Mouse (Mus musculus): ENCODE results near the gene Otub1. TPM values are rescaled to one million over a fixed set of nuclear protein-coding genes. Genes with fewer than 3 reads are reported as not detected.

Otub1 gene
- total RNA-seq, 2 experiments from 2014 or later = 133 to 135 TPM

DNA sequence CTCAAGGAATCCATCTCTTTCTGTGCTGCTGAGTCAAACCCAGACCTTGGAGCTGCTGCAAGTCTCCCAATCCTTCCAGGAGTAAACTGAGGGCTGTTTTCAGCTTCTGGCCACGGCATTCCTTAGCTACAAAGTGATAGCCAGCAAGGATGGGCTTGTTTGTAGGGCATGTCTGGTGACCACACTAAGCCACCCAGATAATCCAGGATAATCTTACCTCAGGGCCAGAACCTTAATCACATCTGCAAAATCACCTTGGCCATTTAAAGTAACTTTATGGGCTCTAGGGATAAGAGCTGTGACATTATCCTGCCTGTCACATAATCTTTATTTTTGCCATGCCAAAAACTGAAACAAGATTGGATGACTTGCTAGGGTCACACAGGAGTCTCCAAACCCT, 6.1 kb upstream of the Otub1 start:
- no peak for DNase-seq (ENCODE audit: low spot score in 2 of 2)

DNA sequence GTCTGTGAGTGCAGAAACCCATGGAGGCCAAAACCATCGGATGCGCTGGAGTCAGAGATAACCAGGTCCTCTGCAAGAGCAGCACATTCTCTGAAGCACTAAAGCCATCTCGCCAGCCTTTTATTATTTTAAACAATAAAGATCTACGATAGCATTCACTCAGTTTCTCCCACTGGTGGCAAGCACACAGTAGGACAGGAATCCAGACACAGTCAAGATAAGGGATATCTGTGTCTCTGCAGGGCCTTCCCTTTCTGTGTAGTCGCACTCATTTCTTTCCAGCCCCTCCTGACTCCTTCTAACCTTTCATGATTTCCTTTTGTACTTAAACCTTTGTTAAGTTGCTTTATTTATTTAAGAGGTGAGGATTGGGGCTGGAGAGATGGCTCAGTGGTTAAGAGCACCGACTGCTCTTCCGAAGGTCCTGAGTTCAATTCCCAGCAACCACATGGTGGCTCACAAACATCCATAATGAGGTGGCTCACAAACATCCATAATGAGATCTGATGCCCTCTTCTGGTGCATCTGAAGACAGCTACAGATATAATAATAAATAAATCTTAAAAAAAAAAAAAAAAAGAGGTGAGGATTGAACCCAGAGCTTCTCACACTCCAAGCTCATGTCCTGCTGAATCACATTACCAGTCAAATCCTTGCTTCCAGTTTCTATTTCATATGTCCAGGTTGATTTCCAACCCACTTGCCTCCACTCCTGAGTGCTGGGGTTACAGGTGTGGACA, 4.0 kb upstream of the Otub1 start:
- DNase-seq (ENCODE audit: low spot score in 2 of 2) = no peak

DNA sequence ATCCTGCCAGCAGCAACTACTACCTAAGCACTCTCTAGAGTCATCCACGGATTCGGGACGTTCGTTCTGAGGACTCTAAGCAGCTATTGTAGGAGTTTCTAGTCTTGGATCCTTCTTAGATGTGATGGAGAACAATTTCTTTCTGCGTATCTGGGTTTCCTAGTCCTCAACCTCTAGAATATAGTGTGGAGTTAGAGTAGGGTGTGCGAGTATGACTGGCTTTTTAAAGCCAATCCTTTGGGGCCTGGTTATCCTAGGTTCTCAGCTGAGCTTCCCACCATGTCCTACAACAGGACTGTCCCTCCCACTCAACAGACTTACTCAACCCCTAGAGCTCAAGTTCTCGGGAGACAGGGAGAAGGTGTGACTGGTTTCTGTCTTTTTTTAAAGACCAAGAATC, 790 bp downstream of the Otub1 start:
- no peak for DNase-seq (ENCODE audit: low spot score in 2 of 2)

DNA sequence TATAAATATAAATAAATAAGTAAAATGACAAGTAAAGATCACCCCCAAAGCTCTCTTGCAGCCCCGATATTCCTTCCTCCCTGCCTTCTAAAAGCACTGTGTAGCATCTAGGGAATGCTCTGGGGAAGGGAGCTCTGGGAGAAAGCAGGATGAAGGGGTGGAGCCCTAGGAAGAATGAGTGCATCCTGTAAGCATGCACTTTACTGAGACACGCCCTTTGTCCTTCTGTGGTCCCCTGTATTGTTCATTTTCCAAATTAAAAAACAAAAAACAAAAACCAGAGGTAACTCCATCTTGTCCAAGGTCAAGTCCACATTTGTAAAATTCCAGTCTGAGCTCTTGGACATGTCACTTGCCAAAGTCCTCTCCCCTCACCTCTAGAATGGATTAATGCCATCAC, 1.2 kb downstream of the Otub1 start:
- no peak for DNase-seq (ENCODE audit: low spot score in 2 of 2)

DNA sequence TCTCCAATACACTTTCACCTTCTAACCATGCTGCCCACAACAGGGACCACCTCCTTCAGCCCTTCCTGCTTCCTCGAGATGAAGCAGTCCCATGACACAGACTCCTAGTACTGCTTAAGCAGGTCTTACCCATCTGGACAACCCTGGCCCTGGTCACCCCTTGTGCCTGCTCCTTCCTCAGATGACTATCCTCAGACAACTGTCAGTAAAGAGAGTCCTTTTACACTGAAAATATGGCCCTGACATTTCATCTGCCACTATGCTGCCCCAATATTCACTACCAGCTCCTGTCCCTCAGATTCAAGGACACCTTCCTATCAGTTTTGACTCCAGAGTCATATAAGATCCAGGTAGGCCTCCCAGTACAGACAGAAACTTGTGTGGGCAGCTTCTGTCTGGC, 5.7 kb downstream of the Otub1 start:
- DNase-seq (ENCODE audit: low spot score in 2 of 2) = no peak

DNA sequence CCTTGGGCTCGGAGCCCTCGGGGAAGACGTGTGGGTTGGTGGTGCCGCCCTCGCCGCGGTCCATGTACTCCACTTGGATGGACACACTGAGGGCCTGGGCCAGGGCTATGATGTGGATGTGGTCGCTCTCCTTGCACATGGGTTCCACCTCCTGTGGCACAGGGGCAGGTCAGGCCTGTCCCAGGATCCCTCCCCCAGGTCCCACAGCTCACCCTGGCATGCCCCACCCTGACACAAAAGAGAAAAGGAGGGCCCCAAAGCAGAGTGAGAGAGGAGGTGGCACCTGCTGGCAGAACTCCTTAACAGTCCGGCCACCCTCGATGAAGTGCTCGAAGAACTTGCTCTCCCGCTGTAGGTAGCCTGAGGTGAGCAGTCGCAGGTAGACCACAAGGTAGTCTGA, 7.0 kb downstream of the Otub1 start:
- DNase-seq (ENCODE audit: low spot score in 2 of 2) = no peak

DNA sequence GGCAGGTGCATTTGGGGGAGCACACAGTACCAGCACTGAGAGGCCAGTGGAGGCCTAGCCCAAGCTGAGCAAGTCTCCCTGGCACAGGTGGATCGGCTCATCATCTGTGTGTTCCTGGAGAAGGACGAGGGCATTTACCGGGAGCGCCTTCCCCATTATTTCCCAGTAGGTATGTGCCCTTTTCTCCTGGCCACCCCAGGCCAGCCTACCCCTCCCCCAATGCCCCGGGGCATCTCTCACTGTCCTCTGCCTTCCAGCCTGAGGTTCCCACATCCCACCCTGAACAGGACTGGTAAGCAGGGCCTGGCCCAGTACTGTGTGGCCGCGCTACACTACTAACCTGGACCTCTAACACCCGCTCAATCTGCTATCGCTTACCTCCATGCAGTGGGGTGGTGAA, 8.7 kb downstream of the Otub1 start:
- no peak for DNase-seq (ENCODE audit: low spot score in 2 of 2)

DNA sequence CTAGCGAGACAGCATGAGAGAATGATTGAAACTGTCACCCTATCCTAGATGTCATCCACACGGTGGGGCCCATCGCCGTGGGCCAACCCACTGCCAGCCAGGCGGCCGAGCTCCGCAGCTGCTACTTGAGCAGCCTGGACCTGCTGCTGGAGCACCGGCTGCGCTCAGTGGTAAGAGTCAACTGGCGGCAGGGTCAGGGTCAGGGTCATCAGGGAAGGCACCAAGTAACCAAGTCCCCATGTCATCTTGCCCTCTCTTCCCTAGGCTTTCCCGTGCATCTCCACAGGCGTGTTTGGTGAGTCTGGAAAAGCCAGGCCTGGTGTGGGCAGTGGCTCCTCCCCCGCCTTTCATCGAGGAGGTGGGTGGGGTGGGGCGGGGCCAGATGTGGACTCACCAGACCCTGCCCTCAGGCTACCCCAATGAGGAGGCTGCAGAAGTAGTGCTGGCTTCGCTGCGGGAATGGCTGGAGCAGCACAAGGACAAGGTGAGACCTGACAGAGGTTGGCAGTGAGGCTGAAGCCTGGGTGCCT, 9.3 kb downstream of the Otub1 start:
- DNase-seq (ENCODE audit: low spot score in 2 of 2) = no peak

DNA sequence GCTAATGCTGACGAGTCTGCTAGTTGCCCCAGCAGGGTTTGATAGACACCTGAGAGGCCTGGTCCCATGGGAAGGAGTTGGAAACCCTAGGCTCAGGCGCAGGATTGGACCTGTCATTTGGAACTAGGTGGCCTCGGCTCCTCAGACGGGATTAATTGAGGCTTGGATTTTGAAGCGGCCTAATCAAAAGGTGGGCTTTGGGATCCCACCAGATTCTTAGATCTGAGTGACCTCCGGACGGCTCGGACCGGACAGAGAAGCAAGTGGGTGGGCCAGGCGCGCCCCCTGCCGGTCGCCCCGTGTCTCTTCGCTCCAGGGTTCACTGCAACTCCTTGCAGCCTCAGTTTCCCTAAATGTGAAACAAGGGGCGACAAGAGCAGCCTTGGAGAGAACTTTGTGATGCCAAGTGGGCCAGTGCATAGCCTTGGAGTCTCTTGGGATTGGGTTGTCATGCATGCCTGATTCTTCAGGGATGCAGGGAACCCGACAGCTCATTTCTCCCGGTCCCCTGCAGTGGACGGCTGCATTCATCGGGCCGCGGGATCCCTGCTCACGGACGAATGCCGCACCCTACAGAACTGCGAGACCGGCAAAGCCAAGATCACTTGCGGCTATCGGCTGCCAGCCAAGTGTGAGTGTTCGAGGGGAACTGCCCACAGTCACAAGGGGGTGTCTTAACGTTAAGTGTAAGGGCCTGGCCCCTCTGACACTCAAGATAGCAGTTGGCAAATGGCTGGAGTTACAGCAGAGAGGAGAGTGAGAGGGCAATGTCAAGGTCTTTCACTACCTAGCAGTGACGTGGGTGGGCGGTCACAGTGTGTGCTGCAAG, 10.0 kb downstream of the Otub1 start:
- no peak for DNase-seq (ENCODE audit: low spot score in 2 of 2)

DNA sequence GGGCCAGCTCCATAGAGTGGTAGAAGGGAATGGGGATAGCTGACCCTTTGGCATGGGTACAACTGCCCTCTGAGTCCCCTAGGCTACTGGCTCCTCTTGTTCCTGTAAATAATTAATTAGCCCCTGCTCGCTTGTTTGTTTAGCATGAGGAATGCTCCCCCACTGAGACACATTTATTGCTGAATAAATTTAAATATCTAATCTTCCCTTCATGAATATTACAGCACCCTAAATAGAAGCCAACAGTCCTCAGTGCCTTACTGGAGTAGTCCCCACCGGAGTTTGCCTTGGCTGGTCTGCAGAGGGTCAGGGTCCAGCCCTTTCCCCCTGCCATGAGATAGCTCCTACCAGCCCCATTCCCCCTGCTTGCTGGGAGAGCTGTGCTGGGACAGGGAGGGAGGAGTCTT, 13.6 kb downstream of the Otub1 start:
- DNase-seq (ENCODE audit: low spot score in 2 of 2) = no peak

DNA sequence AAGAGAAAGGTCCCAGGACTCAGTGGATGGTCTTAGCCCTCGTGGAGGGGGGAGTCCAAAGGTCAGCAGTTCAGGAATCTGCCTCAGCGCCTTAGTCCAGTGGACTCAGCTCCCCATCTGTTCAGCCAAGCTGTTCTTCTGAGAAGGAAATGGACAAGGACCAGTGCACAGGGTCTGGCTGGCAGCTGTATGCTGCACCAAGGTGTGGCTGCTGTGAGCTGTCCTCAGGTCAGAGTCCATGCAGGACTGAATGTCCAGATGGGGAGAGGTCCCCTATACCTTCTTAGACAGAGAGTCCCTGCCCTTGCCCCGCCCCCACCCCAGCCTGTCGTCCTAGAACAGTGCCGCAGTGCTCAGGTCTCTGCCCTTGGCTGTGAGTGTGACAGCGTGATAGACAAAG, 14.5 kb downstream of the Otub1 start:
- no peak for DNase-seq (ENCODE audit: low spot score in 2 of 2)

DNA sequence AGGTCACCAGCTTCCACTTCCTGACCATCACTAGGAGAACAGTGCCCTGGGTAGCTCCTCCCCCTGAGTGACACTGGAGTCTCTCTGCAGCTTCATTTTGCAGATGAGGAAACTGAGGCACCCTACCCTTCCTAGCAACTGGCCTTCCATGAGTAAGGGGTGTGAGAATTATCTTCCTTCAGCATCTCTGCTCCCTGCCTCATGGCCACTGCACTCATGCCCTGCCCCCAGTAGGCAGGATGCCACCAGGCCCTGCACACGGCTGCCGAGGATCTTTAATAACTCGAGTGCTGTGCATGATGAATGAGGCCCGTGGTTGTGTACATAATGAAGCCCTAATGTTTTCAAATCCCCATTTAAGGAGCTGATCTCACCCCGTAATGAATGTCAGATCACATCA, 15.1 kb downstream of the Otub1 start:
- DNase-seq (ENCODE audit: low spot score in 2 of 2) = no peak

DNA sequence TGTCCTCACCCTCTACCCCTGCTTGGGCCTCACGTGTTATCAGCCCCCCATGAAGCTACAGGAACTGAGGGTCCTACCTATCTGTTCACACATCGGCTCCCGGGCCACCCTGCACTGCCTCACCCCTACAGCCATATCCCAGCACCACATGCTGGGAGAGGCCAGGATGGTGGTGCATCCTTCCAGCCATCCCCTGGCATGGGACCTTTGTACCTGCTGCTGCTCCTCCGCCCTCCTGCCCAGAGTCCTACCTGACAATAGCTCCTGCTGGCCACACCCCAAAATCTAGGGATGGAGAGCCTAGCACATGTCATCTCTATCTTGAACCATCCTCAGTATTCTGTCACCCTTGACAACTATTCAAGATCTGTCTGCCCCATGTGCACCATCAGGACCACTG, 17.1 kb downstream of the Otub1 start:
- no peak for DNase-seq (ENCODE audit: low spot score in 2 of 2)

DNA sequence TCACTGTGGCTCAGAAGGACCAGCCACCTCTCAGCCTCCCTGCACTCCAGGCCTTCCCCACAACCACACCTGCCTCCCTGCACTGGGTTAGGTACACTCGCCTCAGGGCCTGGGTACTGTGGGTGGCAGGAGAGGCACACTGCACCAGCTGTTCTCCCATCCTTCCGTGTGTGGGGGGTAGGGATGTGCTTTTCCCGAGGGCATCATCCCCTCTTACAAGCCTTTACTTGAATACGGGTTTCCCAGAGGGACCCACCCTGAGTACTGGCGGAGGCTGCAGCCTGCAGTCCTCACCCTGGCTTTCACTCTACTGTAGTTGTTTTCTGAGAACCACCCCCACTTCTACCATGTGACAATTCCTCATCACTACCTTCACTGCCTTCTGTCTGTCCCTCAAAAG, 19.0 kb downstream of the Otub1 start:
- DNase-seq (ENCODE audit: low spot score in 2 of 2) = no peak

DNA sequence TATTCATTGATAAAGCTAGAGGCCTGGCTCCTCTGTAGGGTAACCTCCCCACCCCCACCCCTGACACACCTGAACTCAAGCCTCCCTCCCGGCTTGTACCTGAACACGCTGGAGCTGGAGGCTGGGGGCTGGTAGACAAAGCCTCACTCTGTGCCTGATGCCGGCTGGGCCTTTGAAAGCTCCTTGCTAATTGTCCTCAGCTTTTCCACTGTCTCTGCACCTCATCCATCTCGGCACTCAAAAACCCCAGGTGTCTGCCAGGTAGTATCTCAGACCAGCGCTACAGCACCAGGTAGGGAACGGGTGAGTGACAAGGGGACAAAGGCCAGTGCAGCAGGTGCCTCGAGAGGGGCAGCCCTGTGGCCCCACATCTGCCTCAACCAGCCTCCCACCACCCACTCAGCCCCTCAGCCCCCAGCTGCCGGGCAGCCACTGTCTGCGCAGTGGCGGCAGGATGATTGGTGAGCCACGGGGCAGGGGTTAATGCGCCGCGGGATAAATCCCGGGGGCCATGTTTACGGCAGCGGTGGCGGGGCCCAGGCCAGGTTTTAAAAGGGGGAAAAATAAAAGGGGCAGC, 20.3 kb downstream of the Otub1 start:
- DNase-seq (ENCODE audit: low spot score in 2 of 2) = no peak

DNA sequence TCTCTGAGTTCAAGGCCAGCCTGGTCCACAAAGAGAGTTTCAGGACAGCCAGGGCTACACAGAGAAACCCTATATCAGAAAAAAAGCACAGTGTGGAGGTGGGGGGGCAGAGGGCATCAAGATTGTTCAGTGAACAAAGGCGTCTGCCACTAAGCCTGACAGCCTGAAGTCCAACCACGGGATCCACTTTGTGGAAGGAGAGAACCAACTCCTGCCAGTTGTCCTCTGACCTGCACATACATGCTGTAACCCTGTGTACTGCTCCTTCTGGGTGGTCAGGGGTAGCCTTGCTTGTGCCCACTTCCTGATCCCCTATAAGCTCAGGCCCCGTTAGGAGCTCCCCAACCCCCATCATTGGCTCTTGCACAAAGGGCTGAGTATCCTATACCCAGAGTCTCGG, 21.1 kb downstream of the Otub1 start:
- DNase-seq (ENCODE audit: low spot score in 2 of 2) = no peak

DNA sequence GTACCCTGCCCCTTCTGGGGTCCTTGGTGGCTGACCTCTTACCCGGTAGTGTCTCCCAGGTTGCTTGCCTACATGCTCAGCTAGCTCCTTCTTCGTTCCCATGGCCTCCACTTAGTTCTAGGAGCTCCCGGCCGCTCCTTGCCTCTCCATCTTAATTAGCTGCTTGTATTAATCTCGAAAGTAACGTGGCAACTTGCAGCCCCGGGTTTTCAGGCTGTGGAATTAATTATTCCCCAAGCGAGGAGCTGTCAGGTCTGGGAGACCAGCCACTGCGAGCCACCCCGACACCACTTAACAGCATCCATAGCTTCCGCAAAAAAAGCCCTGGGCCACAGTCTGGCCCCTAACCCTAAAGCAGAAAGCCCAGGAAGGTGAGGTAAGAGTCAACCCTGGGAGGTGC, 22.7 kb downstream of the Otub1 start:
- no peak for DNase-seq (ENCODE audit: low spot score in 2 of 2)

DNA sequence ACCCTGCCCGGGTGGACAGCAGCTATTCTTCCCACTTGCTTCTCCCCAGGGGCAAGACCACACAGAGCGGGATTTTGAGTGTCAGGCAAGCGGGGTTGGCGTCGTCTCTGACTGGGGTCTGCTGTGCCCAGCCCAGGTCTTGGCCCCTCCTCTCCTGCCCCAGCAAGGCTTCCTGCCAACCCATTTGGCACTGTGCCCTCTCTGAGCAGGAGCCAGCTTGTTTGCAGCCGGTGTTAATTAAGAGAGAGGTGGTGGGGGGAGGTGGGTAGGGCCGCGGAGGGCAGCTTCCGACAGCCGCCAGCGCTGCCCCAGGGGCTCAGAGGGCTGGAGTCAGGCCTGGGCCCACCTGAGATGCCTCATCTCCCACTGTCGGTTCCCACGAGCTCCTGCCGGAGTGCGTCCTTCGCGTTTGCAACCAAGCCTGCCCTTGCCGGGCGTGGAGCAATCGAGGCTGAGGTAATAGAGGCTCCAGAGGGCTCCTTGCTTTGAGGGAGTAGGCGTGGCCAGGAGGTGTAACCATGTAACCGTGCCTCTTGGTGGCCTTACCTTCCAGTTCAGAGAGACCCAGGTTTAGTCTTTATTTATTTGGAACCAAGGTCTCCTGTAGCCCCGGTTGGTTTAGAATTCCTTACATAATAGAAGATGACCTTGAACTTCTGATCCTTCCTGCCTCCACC, 23.7 kb downstream of the Otub1 start:
- no peak for DNase-seq (ENCODE audit: low spot score in 2 of 2)

DNA sequence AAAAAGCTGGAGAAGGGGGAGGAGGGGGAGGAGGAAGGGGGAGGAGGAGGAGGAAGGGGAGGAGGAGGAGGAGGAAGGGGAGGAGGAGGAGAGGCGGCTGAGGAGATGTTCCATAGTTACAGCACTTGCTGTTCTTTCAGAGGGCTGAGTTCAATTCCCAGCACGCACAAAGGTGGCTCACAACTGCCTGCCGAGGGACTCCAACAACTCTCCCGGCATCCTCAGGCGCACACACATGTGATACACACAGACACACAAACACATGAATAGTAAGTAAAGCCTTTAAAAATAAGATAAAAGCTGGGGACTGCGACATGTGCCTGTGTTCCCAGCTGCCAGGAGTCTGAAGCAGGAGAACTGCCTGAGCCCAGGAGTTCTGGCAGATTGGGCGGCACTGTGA, 24.6 kb downstream of the Otub1 start:
- no peak for DNase-seq (ENCODE audit: low spot score in 2 of 2)

DNA sequence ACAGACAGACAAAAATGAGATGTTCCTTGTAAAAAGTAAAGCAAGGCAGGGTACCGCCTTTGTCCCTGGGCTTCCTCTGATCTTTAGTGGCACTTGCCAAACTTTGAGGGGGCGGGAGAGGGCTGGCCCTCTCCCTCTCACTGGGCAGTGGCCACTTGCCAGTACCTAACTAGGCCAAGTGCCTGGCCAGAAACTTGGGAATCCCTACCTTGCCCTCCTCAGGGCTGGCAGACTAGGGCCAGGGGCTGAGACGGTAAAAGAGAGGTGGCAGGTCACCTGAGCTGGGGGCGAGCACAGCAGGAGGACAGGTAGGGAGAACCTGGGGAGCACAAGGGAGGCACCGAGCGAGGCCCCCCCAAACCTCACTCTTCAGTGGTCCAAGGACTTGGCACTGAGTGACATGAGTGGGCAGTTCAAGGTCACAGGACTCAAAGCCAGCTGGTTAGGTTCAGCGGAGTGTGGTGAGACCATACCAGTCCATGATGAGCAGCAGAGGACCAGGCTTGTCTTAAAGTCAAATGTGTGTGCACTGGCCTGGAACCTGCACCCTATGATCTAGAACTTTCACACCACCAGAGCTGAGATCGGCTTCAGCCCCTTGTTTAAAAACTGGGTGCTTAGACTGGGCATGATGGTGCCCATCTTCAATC, 25.2 kb downstream of the Otub1 start:
- DNase-seq (ENCODE audit: low spot score in 2 of 2) = no peak

DNA sequence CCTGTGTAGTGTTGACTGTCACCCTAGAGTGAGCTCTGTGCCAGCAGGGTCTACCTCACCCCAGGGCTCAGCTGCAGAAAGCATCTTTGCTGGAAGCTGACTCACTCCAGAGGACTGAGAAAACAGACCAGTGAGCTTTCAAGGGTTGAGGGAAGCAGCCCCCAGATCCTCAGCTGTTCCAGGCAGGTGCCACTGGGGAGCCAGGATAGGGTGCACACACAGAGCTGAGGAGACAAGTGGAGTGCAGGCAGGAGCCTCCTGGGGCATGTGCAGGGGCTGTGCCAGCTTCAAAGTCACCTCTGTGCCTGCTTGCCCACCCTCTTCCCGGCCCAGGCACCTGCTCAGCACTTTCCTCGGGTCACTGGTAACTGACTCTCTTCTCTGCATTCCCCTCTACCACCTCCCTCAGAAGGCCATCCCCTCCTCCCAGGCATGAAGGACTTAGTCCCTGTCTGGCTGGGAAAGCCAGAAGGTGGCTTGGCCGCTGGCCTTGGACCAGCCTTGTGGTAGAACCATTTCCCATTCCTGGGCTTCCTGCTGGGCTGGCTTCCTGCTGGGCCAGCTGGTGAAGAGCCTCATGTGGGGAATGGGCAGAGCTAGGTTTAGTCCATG, 27.2 kb downstream of the Otub1 start:
- DNase-seq (ENCODE audit: low spot score in 2 of 2) = no peak
